Mouse (Mus musculus) layer of hippocampus, postnatal 25 days (tissue): ENCODE data around the gene Fyco1. TPM values are rescaled to one million over a fixed set of nuclear protein-coding genes. Genes with fewer than 3 reads are reported as not detected.

Experiments used
- DNase-seq, 2 experiments: peaks; one replicate each; pipeline ENCODE4 v3.0.0; 2022; ENCODE audit warnings: mixed read lengths in 2 of 2, low spot score in 1 of 2; ENCODE audit errors: extremely low spot score in 1 of 2
- total RNA-seq, 2 experiments: library from RNA; stranded (reverse); gene quantifications; 2 replicates each; pipeline ENCODE4 v1.2.3; 2021

The Fyco1 gene
- 10 to 100 TPM; 34.4 to 44.5 TPM for total RNA-seq

- peak; percentile 82 to 87 for DNase-seq
Measured at GRCm38 (mm10) chr9:123851713-123852448, at the start of gene Fyco1. Gene Fyco1, minus strand, starts transcription at chr9:123851899.

GRCm38 (mm10) chr9:123872049-123872448 lies 20.4 kb upstream of the Fyco1 start:
- DNase-seq: no peak

GRCm38 (mm10) chr9:123869167-123869784 lies 17.6 kb upstream of the Fyco1 start:
- DNase-seq: no peak

GRCm38 (mm10) chr9:123863641-123864040 lies 11.9 kb upstream of the Fyco1 start:
- no peak for DNase-seq

GRCm38 (mm10) chr9:123862895-123863616 lies 11.4 kb upstream of the Fyco1 start:
- no peak for DNase-seq

- DNase-seq: no peak
Measured at GRCm38 (mm10) chr9:123861929-123862328, 10.2 kb upstream of the Fyco1 start, which contains the start of gene Xcr1. Gene Xcr1, minus strand, starts transcription at chr9:123862029.

GRCm38 (mm10) chr9:123856836-123857235 lies 5.1 kb upstream of the Fyco1 start:
- DNase-seq: no peak

GRCm38 (mm10) chr9:123852449-123853390 lies 1.0 kb upstream of the Fyco1 start:
- no peak for DNase-seq

- no peak for DNase-seq
Measured at GRCm38 (mm10) chr9:123851062-123851712, 512 bp downstream of the Fyco1 start.

GRCm38 (mm10) chr9:123850705-123851061 lies 1.0 kb downstream of the Fyco1 start:
- peak in 1 of 2 experiments; percentile 9 for DNase-seq

- no peak for DNase-seq
Measured at GRCm38 (mm10) chr9:123849976-123850695, 1.6 kb downstream of the Fyco1 start.

GRCm38 (mm10) chr9:123846490-123846889 lies 5.2 kb downstream of the Fyco1 start:
- DNase-seq: no peak

- no peak for DNase-seq
Measured at GRCm38 (mm10) chr9:123845120-123845519, 6.6 kb downstream of the Fyco1 start.

- DNase-seq: no peak
Measured at GRCm38 (mm10) chr9:123844468-123844867, 7.2 kb downstream of the Fyco1 start.

GRCm38 (mm10) chr9:123840243-123840642 lies 11.5 kb downstream of the Fyco1 start:
- no peak for DNase-seq

GRCm38 (mm10) chr9:123835851-123836250 lies 15.8 kb downstream of the Fyco1 start:
- DNase-seq: no peak

GRCm38 (mm10) chr9:123828916-123829315 lies 22.8 kb downstream of the Fyco1 start:
- no peak for DNase-seq

- DNase-seq: no peak
Measured at GRCm38 (mm10) chr9:123826631-123827030, 25.1 kb downstream of the Fyco1 start.

GRCm38 (mm10) chr9:123818601-123819000 lies 33.1 kb downstream of the Fyco1 start:
- no peak for DNase-seq
